Mouse (Mus musculus) intestine, postnatal 0 days (tissue): ENCODE measurements at regions not wholly inside any gene's neighbourhood (a gene's known extent, or its start where the extent isn't known, plus 50 kb on each side); places are given as distances from the start of the nearest gene placed in this dataset.

ENCODE experiments used
- ATAC-seq: fragments of 200-750 bp; cut with Nextera tagmentation; 2 replicates; pipeline ENCODE4 v1.8.0; 2017; ENCODE audit warnings: mild to moderate bottlenecking, moderate TSS enrichment, moderate library complexity
- H3K27ac ChIP-seq: fragments of 300-500 bp; sonication (generic); 2 replicates; pipeline ENCODE4 v1.5.1; 2014; ENCODE audit warnings: mild to moderate bottlenecking, low read depth, low read length, moderate library complexity
- H3K27me3 ChIP-seq: fragments of 300-500 bp; sonication (generic); replicated peaks from 2 replicates; pipeline ENCODE4 v1.6.1; 2014; ENCODE audit warnings: low read length, mixed read lengths; ENCODE audit not compliant: control insufficient read depth, insufficient read depth
- H3K36me3 ChIP-seq: fragments of 300-500 bp; sonication (generic); 2 replicates; pipeline ENCODE4 v1.6.1; 2014; ENCODE audit warnings: mild to moderate bottlenecking, moderate library complexity; ENCODE audit not compliant: control insufficient read depth, insufficient read depth
- H3K4me1 ChIP-seq: fragments of 300-500 bp; sonication (generic); replicated peaks from 2 replicates; pipeline ENCODE4 v1.6.1; 2014; ENCODE audit warnings: antibody characterized with exemption, low read length, mixed read lengths; ENCODE audit not compliant: control insufficient read depth, insufficient read depth
- H3K4me2 ChIP-seq: fragments of 300-500 bp; sonication (generic); replicated peaks from 2 replicates; pipeline ENCODE4 v1.6.1; 2014; ENCODE audit warnings: low read depth, mild to moderate bottlenecking, moderate library complexity
- H3K4me3 ChIP-seq: fragments of 300-500 bp; sonication (generic); 2 replicates; pipeline ENCODE4 v1.5.1; 2014; ENCODE audit warnings: low read depth, low read length
- H3K9ac ChIP-seq: fragments of 300-500 bp; sonication (generic); 2 replicates; pipeline ENCODE4 v1.6.1; 2014; ENCODE audit warnings: mild to moderate bottlenecking, low read depth, low read length
- H3K9me3 ChIP-seq: fragments of 300-500 bp; sonication (generic); 2 replicates; pipeline ENCODE4 v1.6.1; 2016; ENCODE audit warnings: mixed run types; ENCODE audit not compliant: control insufficient read depth
- CTCF ChIP-seq: sonication (generic); IDR thresholded peaks from 2 replicates; pipeline ENCODE4 v1.5.1; 2016; ENCODE audit warnings: low read depth, mild to moderate bottlenecking, control low read depth, antibody characterized with exemption, moderate library complexity
- WGBS: fragments of 180-500 bp; shearing (Covaris S2); extraction: QIAGEN DNeasy Blood & Tissue Kit; methylation state at CpG from one replicate; pipeline ENCODE4 v1.1.7; 2014; 5-methylcytosine and 5-hydroxymethylcytosine counted together

- no peak for TF ChIP-seq CTCF
- WGBS, result 57% methylated on average over 6 of the region's 6 CpGs
- no peak overlapping the region for H3K4me3 ChIP-seq
- ATAC-seq, result no peak
- no peak overlapping the region for H3K27ac ChIP-seq
- no peaks in the 10 kb centered on the region for H3K4me1 ChIP-seq
- H3K36me3 ChIP-seq, result no peaks in the 10 kb centered on the region
- peaks cover 11% of the 10 kb centered on the region; the same call in 1 of the 2 replicates for H3K27me3 ChIP-seq
- no peak overlapping the region for H3K4me2 ChIP-seq
- no peak overlapping the region for H3K9ac ChIP-seq
- no peaks in the 10 kb centered on the region for H3K9me3 ChIP-seq
Measured at GRCm38 (mm10) chr3:9179641-9180040, 430.2 kb downstream of the Zfp704 start.

- no peak for TF ChIP-seq CTCF
- WGBS, result 42% methylated on average over 2 of the region's 2 CpGs
- Histone ChIP-seq H3K27ac (no peak overlapping the region), H3K4me3 (no peak overlapping the region), H3K9me3 (no peaks in the 10 kb centered on the region), H3K36me3 (no peaks in the 10 kb centered on the region), H3K4me1 (no peaks in the 10 kb centered on the region), H3K27me3 (no peaks in the 10 kb centered on the region), H3K9ac (no peak overlapping the region), H3K4me2 (no peak overlapping the region)
- ATAC-seq, result no peak
Measured at GRCm38 (mm10) chr3:9174517-9174832, 435.4 kb downstream of the Zfp704 start.

- no peak overlapping the region for H3K27ac ChIP-seq
- no peak for ATAC-seq
- peak; percentile 26; the same call in 1 of the 2 replicates for TF ChIP-seq CTCF
- no peaks in the 10 kb centered on the region for H3K4me1 ChIP-seq
- no peak overlapping the region for H3K9ac ChIP-seq
- H3K36me3 ChIP-seq, result no peaks in the 10 kb centered on the region
- WGBS, result 43% methylated on average over 16 of the region's 16 CpGs
- no peaks in the 10 kb centered on the region for H3K27me3 ChIP-seq
- no peaks in the 10 kb centered on the region for H3K9me3 ChIP-seq
- H3K4me2 ChIP-seq, result 0 out of 2 replicates have a peak overlapping the region, but pooled peaks have one; percentile 32
- no peak overlapping the region for H3K4me3 ChIP-seq
Measured at GRCm38 (mm10) chr3:9173643-9174516, 436.0 kb downstream of the Zfp704 start.

- 63% methylated on average over 1 of the region's 1 CpGs for WGBS
- Histone ChIP-seq H3K36me3 (no peaks in the 10 kb centered on the region), H3K9ac (no peak overlapping the region), H3K4me2 (no peak overlapping the region), H3K27me3 (no peaks in the 10 kb centered on the region), H3K4me3 (no peak overlapping the region), H3K9me3 (no peaks in the 10 kb centered on the region), H3K4me1 (no peaks in the 10 kb centered on the region), H3K27ac (no peak overlapping the region)
- no peak for ATAC-seq
- no peak for TF ChIP-seq CTCF
Measured at GRCm38 (mm10) chr3:9171970-9172369, 437.9 kb downstream of the Zfp704 start.

GRCm38 (mm10) chr3:9168955-9169354, 440.9 kb downstream of the Zfp704 start:
- no peak for TF ChIP-seq CTCF
- no peaks in the 10 kb centered on the region for H3K9me3 ChIP-seq
- no peak overlapping the region for H3K4me3 ChIP-seq
- 54% methylated on average over 12 of the region's 12 CpGs for WGBS
- H3K9ac ChIP-seq, result no peak overlapping the region
- H3K27ac ChIP-seq, result no peak overlapping the region
- no peaks in the 10 kb centered on the region for H3K27me3 ChIP-seq
- ATAC-seq, result no peak
- no peaks in the 10 kb centered on the region for H3K36me3 ChIP-seq
- no peak overlapping the region for H3K4me2 ChIP-seq
- H3K4me1 ChIP-seq, result no peaks in the 10 kb centered on the region

GRCm38 (mm10) chr3:9159073-9159472, 450.8 kb downstream of the Zfp704 start:
- no peak for TF ChIP-seq CTCF
- H3K4me1 ChIP-seq, result no peaks in the 10 kb centered on the region
- no peak overlapping the region for H3K4me3 ChIP-seq
- no peaks in the 10 kb centered on the region for H3K9me3 ChIP-seq
- 28% methylated on average over 15 of the region's 15 CpGs for WGBS
- no peak overlapping the region for H3K4me2 ChIP-seq
- no peaks in the 10 kb centered on the region for H3K36me3 ChIP-seq
- H3K9ac ChIP-seq, result no peak overlapping the region
- H3K27me3 ChIP-seq, result no peaks in the 10 kb centered on the region
- no peak for ATAC-seq
- no peak overlapping the region for H3K27ac ChIP-seq
